Mouse (Mus musculus) spleen, adult 2 months (tissue): ENCODE data around the gene Olfr1362.

Experiments used
- CTCF ChIP-seq: fragments of 200-500 bp; IDR thresholded peaks from 2 replicates; pipeline ENCODE4 v1.5.1; 2011; ENCODE audit warnings: mild to moderate bottlenecking, inconsistent platforms; ENCODE audit not compliant: insufficient read depth, insufficient read length, insufficient replicate concordance; ENCODE audit errors: extremely low read depth
- POLR2A ChIP-seq: fragments of 200-500 bp; IDR thresholded peaks from 2 replicates; pipeline ENCODE4 v1.6.1; 2011; ENCODE audit warnings: low read depth, low read length, inconsistent platforms

DNA sequence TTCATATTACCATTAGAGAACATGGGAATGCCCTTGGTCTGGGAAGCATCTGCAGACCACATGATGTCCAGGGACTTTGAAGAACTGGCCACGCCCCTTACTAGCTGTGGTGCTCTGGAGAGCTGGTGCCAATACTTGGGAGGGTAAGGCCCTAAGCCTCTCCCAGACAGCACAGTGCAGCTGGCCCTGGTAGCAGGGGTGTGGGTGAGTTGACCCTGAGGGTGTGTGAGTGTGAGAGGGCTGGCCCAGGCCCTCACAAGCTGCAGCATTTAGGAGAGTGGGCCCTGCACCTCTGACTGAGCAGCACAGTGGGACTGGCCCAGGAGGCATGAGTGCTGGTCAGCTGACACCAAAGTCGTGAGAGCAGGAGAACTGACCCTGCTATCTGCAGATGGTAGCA, 22.2 kb downstream of the Olfr1362 start:
- no peak for TF ChIP-seq CTCF
- TF ChIP-seq POLR2A, result no peak
